Mouse (Mus musculus) C2C12 (cell line): ENCODE data around the gene Txndc16.

Source experiments
- CTCF ChIP-seq: IDR thresholded peaks from one replicate; pipeline ENCODE4 v1.5.1; 2011; ENCODE audit not compliant: control insufficient read depth, insufficient read depth, insufficient read length
- MAX ChIP-seq: IDR thresholded peaks from one replicate; pipeline ENCODE4 v1.6.1; 2011; ENCODE audit warnings: mild to moderate bottlenecking, control low read depth
- USF1 ChIP-seq: IDR thresholded peaks from one replicate; pipeline ENCODE4 v1.6.1; 2011; ENCODE audit warnings: low read depth, mild to moderate bottlenecking, control low read depth, moderate library complexity

GRCm38 (mm10) chr14:45241613-45242012 is 21.5 kb upstream of the Txndc16 start:
- TF ChIP-seq CTCF, result no peak
- no peak for TF ChIP-seq USF1
- no peak for TF ChIP-seq MAX
